Mouse (Mus musculus) lung, postnatal 0 days (tissue): ENCODE measurements at regions not wholly inside any gene's neighbourhood (a gene's known extent, or its start where the extent isn't known, plus 50 kb on each side); places are given as distances from the start of the nearest gene placed in this dataset.

Experiments
- CTCF ChIP-seq: IDR thresholded peaks from 2 replicates; pipeline ENCODE4 v1.5.1; 2016; ENCODE audit warnings: antibody characterized with exemption, mild to moderate bottlenecking
- EP300 ChIP-seq: IDR thresholded peaks from 2 replicates; pipeline ENCODE4 v1.6.1; 2016; ENCODE audit warnings: antibody characterized with exemption, mild to moderate bottlenecking, control low read depth

DNA sequence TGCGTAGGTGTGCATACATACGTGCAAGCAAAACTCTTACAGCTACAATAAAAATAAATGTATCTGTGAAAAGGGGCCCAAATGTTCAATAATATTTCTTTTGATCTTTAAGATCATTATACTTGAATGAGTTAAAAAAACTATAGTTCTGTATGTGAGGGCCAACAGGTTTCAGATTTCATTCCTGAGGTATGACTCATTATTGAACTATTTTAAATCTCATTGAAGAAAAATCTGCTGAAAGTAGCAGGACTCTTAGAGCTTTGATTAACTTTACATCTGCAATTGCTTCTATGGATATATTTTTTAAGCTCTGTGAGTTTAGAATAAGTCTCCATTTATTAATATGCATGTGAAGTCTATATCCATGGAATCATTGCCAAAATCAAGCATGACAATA lies 138.6 kb downstream of the Anxa1 start:
- TF ChIP-seq EP300 (no peak), CTCF (no peak)
